Mouse (Mus musculus): ENCODE data around the gene Usp18.

The Usp18 gene

GRCm38 (mm10) chr6:121245127-121246036 is at the start of gene Usp18:
Gene Usp18, plus strand, starts transcription at chr6:121245906.
- DNase-seq (ENCODE audit: low read depth), result peak; percentile 76

GRCm38 (mm10) chr6:121197807-121198365 is 47.8 kb upstream of the Usp18 start:
- no peak for DNase-seq (ENCODE audit: low read depth)

GRCm38 (mm10) chr6:121200458-121200857 is 45.2 kb upstream of the Usp18 start:
- DNase-seq (ENCODE audit: low read depth), result no peak

GRCm38 (mm10) chr6:121202026-121202425 is 43.7 kb upstream of the Usp18 start:
- no peak for DNase-seq (ENCODE audit: low read depth)

GRCm38 (mm10) chr6:121206481-121206880 is 39.2 kb upstream of the Usp18 start:
- DNase-seq (ENCODE audit: low read depth), result no peak

GRCm38 (mm10) chr6:121209584-121209983 is 36.1 kb upstream of the Usp18 start:
- DNase-seq (ENCODE audit: low read depth), result no peak

- no peak for DNase-seq (ENCODE audit: low read depth)
Observed at GRCm38 (mm10) chr6:121210149-121210925, 35.4 kb upstream of the Usp18 start, which contains the start of gene Tuba8. Gene Tuba8, plus strand, starts transcription at chr6:121210696.

- DNase-seq (ENCODE audit: low read depth), result no peak
Observed at GRCm38 (mm10) chr6:121210926-121211289, 34.8 kb upstream of the Usp18 start.

GRCm38 (mm10) chr6:121211743-121212142 is 34.0 kb upstream of the Usp18 start:
- no peak for DNase-seq (ENCODE audit: low read depth)

- DNase-seq (ENCODE audit: low read depth), result no peak
Observed at GRCm38 (mm10) chr6:121212988-121213387, 32.7 kb upstream of the Usp18 start.

GRCm38 (mm10) chr6:121214221-121214620 is 31.5 kb upstream of the Usp18 start:
- no peak for DNase-seq (ENCODE audit: low read depth)

- no peak for DNase-seq (ENCODE audit: low read depth)
Observed at GRCm38 (mm10) chr6:121214667-121215330, 30.9 kb upstream of the Usp18 start.

GRCm38 (mm10) chr6:121215336-121215735 is 30.4 kb upstream of the Usp18 start:
- DNase-seq (ENCODE audit: low read depth), result no peak

- DNase-seq (ENCODE audit: low read depth), result no peak
Observed at GRCm38 (mm10) chr6:121215896-121216295, 29.8 kb upstream of the Usp18 start.

- no peak for DNase-seq (ENCODE audit: low read depth)
Observed at GRCm38 (mm10) chr6:121216589-121217255, 29.0 kb upstream of the Usp18 start.

- DNase-seq (ENCODE audit: low read depth), result no peak
Observed at GRCm38 (mm10) chr6:121218002-121218401, 27.7 kb upstream of the Usp18 start.

- DNase-seq (ENCODE audit: low read depth), result no peak
Observed at GRCm38 (mm10) chr6:121219406-121219805, 26.3 kb upstream of the Usp18 start.

- DNase-seq (ENCODE audit: low read depth), result no peak
Observed at GRCm38 (mm10) chr6:121220181-121220580, 25.5 kb upstream of the Usp18 start.

- DNase-seq (ENCODE audit: low read depth), result no peak
Observed at GRCm38 (mm10) chr6:121221876-121222597, 23.7 kb upstream of the Usp18 start.

GRCm38 (mm10) chr6:121223001-121223400 is 22.7 kb upstream of the Usp18 start:
- no peak for DNase-seq (ENCODE audit: low read depth)

- DNase-seq (ENCODE audit: low read depth), result no peak
Observed at GRCm38 (mm10) chr6:121224067-121224466, 21.6 kb upstream of the Usp18 start.
